Mouse (Mus musculus) spleen, adult 12 weeks (tissue): ENCODE data around the gene Tubg1.
A peak's percentile ranks its signal among the peaks of the same experiment; 100 is the strongest.
"Not testable (repeated sequence)": the region's sequence is repeated elsewhere in the genome, so short reads cannot be mapped to it uniquely, and the experiment has no call there.

Source experiments
- DNase-seq: peaks from one replicate; pipeline ENCODE4 v3.0.0; 2022; ENCODE audit warnings: low spot score

Tubg1 gene

GRCm38 (mm10) chr11:101142215-101142967, 22.7 kb downstream of the Tubg1 start:
- no peak for DNase-seq

GRCm38 (mm10) chr11:101143338-101144225, 23.8 kb downstream of the Tubg1 start:
- DNase-seq = peak; percentile 34

GRCm38 (mm10) chr11:101146377-101146776, 26.6 kb downstream of the Tubg1 start:
- no peak for DNase-seq

- no peak for DNase-seq
Observed at GRCm38 (mm10) chr11:101148751-101149150, 29.0 kb downstream of the Tubg1 start.

- no peak for DNase-seq
Observed at GRCm38 (mm10) chr11:101149178-101150105, 29.7 kb downstream of the Tubg1 start.

GRCm38 (mm10) chr11:101151063-101151462, 31.3 kb downstream of the Tubg1 start:
- no peak for DNase-seq

GRCm38 (mm10) chr11:101152825-101153224, 33.1 kb downstream of the Tubg1 start:
- no peak for DNase-seq

GRCm38 (mm10) chr11:101154648-101155047, 34.9 kb downstream of the Tubg1 start:
- no peak for DNase-seq

GRCm38 (mm10) chr11:101155151-101155550, 35.4 kb downstream of the Tubg1 start:
- DNase-seq = no peak

GRCm38 (mm10) chr11:101155728-101156371, 36.1 kb downstream of the Tubg1 start, which contains the start of gene Tubg2:
Gene Tubg2 (plus strand): TSS chr11:101155907.
- peak; percentile 33 for DNase-seq

- DNase-seq = not testable (repeated sequence)
Observed at GRCm38 (mm10) chr11:101160151-101160550, 40.4 kb downstream of the Tubg1 start.

GRCm38 (mm10) chr11:101160981-101161505, 41.3 kb downstream of the Tubg1 start:
- not testable (repeated sequence) for DNase-seq

GRCm38 (mm10) chr11:101161551-101161950, 41.8 kb downstream of the Tubg1 start:
- no peak for DNase-seq

- no peak for DNase-seq
Observed at GRCm38 (mm10) chr11:101162301-101162700, 42.6 kb downstream of the Tubg1 start.

GRCm38 (mm10) chr11:101162772-101163171, 43.0 kb downstream of the Tubg1 start:
- DNase-seq = no peak

GRCm38 (mm10) chr11:101163476-101164350, 44.0 kb downstream of the Tubg1 start:
- no peak for DNase-seq

GRCm38 (mm10) chr11:101164351-101164665, 44.6 kb downstream of the Tubg1 start:
- DNase-seq = no peak

GRCm38 (mm10) chr11:101164677-101165580, 45.2 kb downstream of the Tubg1 start:
- DNase-seq = no peak

- no peak for DNase-seq
Observed at GRCm38 (mm10) chr11:101166357-101166756, 46.6 kb downstream of the Tubg1 start.
